Mouse (Mus musculus): ENCODE measurements around the gene Gcsh. TPM values are rescaled to one million over a fixed set of nuclear protein-coding genes. Genes with fewer than 3 reads are reported as not detected.

Gcsh gene
- 6.7 and 8.1 TPM in 2 replicates for polyA plus RNA-seq (2012; ENCODE audit: low replicate concordance)

GRCm38 (mm10) chr8:116993095-116993867 is at the start of gene Gcsh:
Gcsh (minus strand) TSS chr8:116993537.

GRCm38 (mm10) chr8:116978631-116979256 is 14.6 kb downstream of the Gcsh start, which contains the start of gene 1700030J22Rik:
1700030J22Rik (minus strand) TSS chr8:116978959.

GRCm38 (mm10) chr8:116943161-116943554 is 50.2 kb downstream of the Gcsh start, which contains the start of gene Atmin:
Atmin (plus strand) TSS chr8:116943393.

Other genes starting within 250 kb of the Gcsh start
- gene Cmc2, start 72.1 kb downstream of the Gcsh start, polyA plus RNA-seq (2012; ENCODE audit: low replicate concordance) = 14.1 and 40.0 TPM in 2 replicates
- gene Cenpn, start 71.8 kb downstream of the Gcsh start, polyA plus RNA-seq (2012; ENCODE audit: low replicate concordance) = 1.5 and 17.7 TPM in 2 replicates
- gene Atmin, start 50.1 kb downstream of the Gcsh start, polyA plus RNA-seq (2012; ENCODE audit: low replicate concordance) = 5.6 and 12.8 TPM in 2 replicates
- 0.62 and 0.71 TPM in 2 replicates for gene 1700030J22Rik, start 14.6 kb downstream of the Gcsh start, polyA plus RNA-seq (2012; ENCODE audit: low replicate concordance)
- 0.18 and 0.54 TPM in 2 replicates for gene Pkd1l2, start 88.9 kb upstream of the Gcsh start, polyA plus RNA-seq (2012; ENCODE audit: low replicate concordance)
- gene Bco1, start 102.3 kb upstream of the Gcsh start, polyA plus RNA-seq (2012; ENCODE audit: low replicate concordance) = not detected in 2 replicates
- gene Gan, start 164.6 kb upstream of the Gcsh start, polyA plus RNA-seq (2012; ENCODE audit: low replicate concordance) = 1.8 and 3.8 TPM in 2 replicates

Measured in leukemia stem cell, adult 10-12 weeks (primary cell).